Mouse (Mus musculus) cerebellum, adult 2 months (tissue): ENCODE measurements around the gene Klrb1b. TPM values are rescaled to one million over a fixed set of nuclear protein-coding genes. Genes with fewer than 3 reads are reported as not detected.
"Not testable (repeated sequence)": the region's sequence is repeated elsewhere in the genome, so short reads cannot be mapped to it uniquely, and the experiment has no call there.

Source experiments
- DNase-seq, 2 experiments: peaks; one replicate each; pipeline ENCODE4 v3.0.0; 2021
- H3K27ac ChIP-seq: fragments of 200-500 bp; 2 replicates; pipeline ENCODE4 v1.5.1; 2012; ENCODE audit warnings: low read length, control low read depth, inconsistent platforms; ENCODE audit not compliant: insufficient read depth
- H3K27me3 ChIP-seq: fragments of 200-500 bp; 2 replicates; pipeline ENCODE4 v1.6.1; 2012; ENCODE audit warnings: inconsistent platforms, mild to moderate bottlenecking, low read length, moderate library complexity; ENCODE audit not compliant: control insufficient read depth, insufficient read depth
- H3K4me1 ChIP-seq: fragments of 200-500 bp; 2 replicates; pipeline ENCODE4 v1.6.1; 2011; ENCODE audit warnings: low read length; ENCODE audit not compliant: control insufficient read depth, insufficient read depth
- H3K4me3 ChIP-seq: fragments of 200-500 bp; replicated peaks from 2 replicates; pipeline ENCODE3; 2011; ENCODE audit warnings: mild to moderate bottlenecking, low read depth, low read length, control low read depth; ENCODE audit not compliant: insufficient read depth
- CTCF ChIP-seq: fragments of 200-500 bp; IDR thresholded peaks from 2 replicates; pipeline ENCODE4 v1.5.1; 2011; ENCODE audit warnings: low read depth, mild to moderate bottlenecking, control low read depth, low read length, moderate library complexity, borderline replicate concordance; ENCODE audit not compliant: insufficient read depth
- POLR2A ChIP-seq: fragments of 200-500 bp; IDR thresholded peaks from 2 replicates; pipeline ENCODE4 v1.6.1; 2011; ENCODE audit warnings: low read length, control low read depth, borderline replicate concordance; ENCODE audit not compliant: insufficient read depth
- whole genome bisulfite sequencing: fragments of 180-500 bp; shearing (Covaris S2); methylation state at CpG from one replicate; pipeline ENCODE4 v1.1.7; 2018; 5-methylcytosine and 5-hydroxymethylcytosine counted together
- polyA plus RNA-seq: library from polyadenylated mRNA; depleted of rRNA; stranded (reverse); fragments of >200 nt; gene quantifications from 2 replicates; pipeline ENCODE4 v1.2.3, GENCODE M21; 2012

Klrb1b gene
- polyA plus RNA-seq, 1 experiment: not detected

- 8% methylated on average over 10 of the region's 10 CpGs for WGBS
- Histone ChIP-seq H3K4me1 (peaks cover 2% of the 10 kb centered on the region), H3K4me3 (peak overlapping the region; percentile 70), H3K27me3 (no peaks in the 10 kb centered on the region), H3K27ac (peak overlapping the region; percentile 31)
- TF ChIP-seq POLR2A (no peak), CTCF (no peak)
- peak; percentile 53 to 70 for DNase-seq
These were observed 23.6 kb downstream of the Klrb1b start for GRCm38 (mm10) chr6:128802557-128802956.

- H3K27ac ChIP-seq, H3K4me1 ChIP-seq, H3K27me3 ChIP-seq, DNase-seq, H3K4me3 ChIP-seq: not testable (repeated sequence)
- 80% methylated on average over 5 of the region's 5 CpGs for WGBS
These were observed 25.4 kb downstream of the Klrb1b start for GRCm38 (mm10) chr6:128800696-128801095.

- Histone ChIP-seq H3K4me3 (peak overlapping the region; percentile 62), H3K4me1 (peaks cover 3% of the 10 kb centered on the region), H3K27ac (no peak overlapping the region), H3K27me3 (no peaks in the 10 kb centered on the region)
- TF ChIP-seq POLR2A (no peak), CTCF (no peak)
- DNase-seq: peak in 1 of 2 experiments; percentile 15
- WGBS: 15% methylated on average over 7 of the region's 7 CpGs
These were observed 26.2 kb downstream of the Klrb1b start for GRCm38 (mm10) chr6:128799896-128800270.

GRCm38 (mm10) chr6:128799144-128799895 is 26.8 kb downstream of the Klrb1b start:
- under 1% methylated on average over 49 of the region's 49 CpGs for WGBS
- DNase-seq: peak; percentile 89 to 94
- Histone ChIP-seq H3K27ac (peak overlapping the region; percentile 80), H3K4me3 (peak overlapping the region; percentile 83)
- H3K27me3 ChIP-seq, H3K4me1 ChIP-seq: not testable (repeated sequence)
- peak; percentile 58 for TF ChIP-seq CTCF

- Histone ChIP-seq H3K4me3 (peak overlapping the region; percentile 56), H3K27ac (peak overlapping the region; percentile 80)
- DNase-seq: peak; percentile 72 to 85
- H3K27me3 ChIP-seq, H3K4me1 ChIP-seq: not testable (repeated sequence)
- under 1% methylated on average over 20 of the region's 20 CpGs for WGBS
These were observed 27.4 kb downstream of the Klrb1b start for GRCm38 (mm10) chr6:128798772-128799143.

GRCm38 (mm10) chr6:128797936-128798771 is 28.0 kb downstream of the Klrb1b start:
- TF ChIP-seq CTCF (no peak), POLR2A (no peak)
- DNase-seq: peak; percentile 49 to 50
- Histone ChIP-seq H3K4me3 (peak overlapping the region; percentile 56), H3K27ac (no peak overlapping the region), H3K27me3 (no peaks in the 10 kb centered on the region), H3K4me1 (peaks cover 3% of the 10 kb centered on the region)
- WGBS: 9% methylated on average over 15 of the region's 15 CpGs

- DNase-seq: peak; percentile 15 to 17
- H3K4me3 ChIP-seq: peak overlapping the region; percentile 56
- H3K4me1 ChIP-seq: peaks cover 3% of the 10 kb centered on the region
- no peak overlapping the region for H3K27ac ChIP-seq
- TF ChIP-seq CTCF: no peak
- no peak for TF ChIP-seq POLR2A
- WGBS: 63% methylated on average over 12 of the region's 12 CpGs
- H3K27me3 ChIP-seq: no peaks in the 10 kb centered on the region
These were observed 28.8 kb downstream of the Klrb1b start for GRCm38 (mm10) chr6:128797185-128797905.
